15 mouse cellular contexts compared by ENCODE assay signal in the genomic region with DNA sequence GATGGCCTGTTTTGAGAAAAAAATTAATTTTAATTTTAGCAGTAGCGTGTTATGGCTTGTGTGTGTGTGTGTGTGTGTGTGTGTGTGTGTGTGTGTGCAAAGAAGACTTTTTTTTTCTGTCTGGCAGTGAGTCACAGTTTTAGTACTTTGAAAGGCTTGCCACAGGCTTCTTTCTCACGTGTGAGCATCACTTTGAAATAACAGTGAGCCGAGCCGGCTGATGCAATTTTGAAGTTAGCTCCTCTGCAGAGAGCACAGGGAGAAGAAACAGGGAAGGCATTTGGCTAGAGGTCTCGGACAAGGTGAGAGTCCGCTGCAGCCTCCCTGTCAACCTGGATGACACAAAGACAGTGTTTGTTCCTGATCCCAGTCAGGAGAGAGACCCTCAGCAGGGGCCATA.
DNase-seq lines count a peak whose midpoint lies in the region; ATAC-seq and TF ChIP-seq lines count a peak whose summit lies in the region.
"Had no signal": no experiment of that assay in that cellular context is flagged by ENCODE, and none has a peak within 500 bp of the region (broad histone marks: within the 10 kb centered on the region; RNA-seq: fewer than 3 reads in every experiment).

No protein-coding gene starts in this region.

- ATAC-seq in forebrain, embryonic 16.5 days: no peak
- ATAC-seq in forebrain, embryonic 11.5 days (replicated peaks; ENCODE audit: low FRiP score): no peak
- ATAC-seq in midbrain, embryonic 15.5 days (replicated peaks): 0 out of 2 replicates have a peak, but pooled peaks have one; percentile 54
- ATAC-seq in midbrain, embryonic 13.5 days: no peak
- ATAC-seq in granulocyte monocyte progenitor cell, adult 5-6 weeks (replicated peaks; ENCODE audit: poor library complexity, severe bottlenecking): 0 out of 2 replicates have a peak, but pooled peaks have one; percentile 5
- ATAC-seq in stomach, postnatal 0 days (ENCODE audit: low FRiP score, low TSS enrichment): no peak

- no peak for TF ChIP-seq CTCF in stomach, postnatal 0 days (IDR thresholded peaks at IDR 0.05; ENCODE audit: low read depth)

- H3K4me1 ChIP-seq in forebrain, embryonic 16.5 days (replicated peaks; ENCODE audit: control insufficient read depth, insufficient read depth, low read length): peaks cover 13% of the 10 kb centered on the region
- no peaks in the 10 kb centered on the region for H3K4me1 ChIP-seq in forebrain, embryonic 11.5 days (replicated peaks; ENCODE audit: control insufficient read depth, insufficient read depth, low read length)
- no peaks in the 10 kb centered on the region for H3K4me1 ChIP-seq in midbrain, embryonic 15.5 days
- no peaks in the 10 kb centered on the region for H3K4me1 ChIP-seq in midbrain, embryonic 13.5 days (replicated peaks)
- H3K4me1 ChIP-seq in stomach, postnatal 0 days (replicated peaks; ENCODE audit: control insufficient read depth, insufficient read depth): no peaks in the 10 kb centered on the region

- H3K9ac ChIP-seq in forebrain, embryonic 16.5 days (replicated peaks; ENCODE audit: low read depth, low read length): no peak overlapping the region
- no peak overlapping the region for H3K9ac ChIP-seq in forebrain, embryonic 11.5 days (ENCODE audit: low read length)
- no peak overlapping the region for H3K9ac ChIP-seq in midbrain, embryonic 15.5 days
- H3K9ac ChIP-seq in midbrain, embryonic 13.5 days (replicated peaks): no peak overlapping the region
- no peak overlapping the region for H3K9ac ChIP-seq in stomach, postnatal 0 days (ENCODE audit: low read length)
- H3K9ac ChIP-seq: limb, embryonic 13.5 days had no signal

- peak overlapping the region; percentile 60 for H3K27ac ChIP-seq in forebrain, embryonic 16.5 days (ENCODE audit: low read length)
- no peak overlapping the region for H3K27ac ChIP-seq in forebrain, embryonic 11.5 days (ENCODE audit: low read depth, low read length)
- no peak overlapping the region for H3K27ac ChIP-seq in midbrain, embryonic 15.5 days
- no peak overlapping the region for H3K27ac ChIP-seq in midbrain, embryonic 13.5 days
- H3K27ac ChIP-seq in stomach, postnatal 0 days (replicated peaks): no peak overlapping the region
- H3K27ac ChIP-seq: heart, embryonic 10.5 days; kidney, postnatal 0 days; limb, embryonic 13.5 days had no signal

- H3K4me3 ChIP-seq in forebrain, embryonic 16.5 days (replicated peaks; ENCODE audit: low read length): no peak overlapping the region
- no peak overlapping the region for H3K4me3 ChIP-seq in forebrain, embryonic 11.5 days (ENCODE audit: low read depth, low read length)
- no peak overlapping the region for H3K4me3 ChIP-seq in midbrain, embryonic 15.5 days
- no peak overlapping the region for H3K4me3 ChIP-seq in midbrain, embryonic 13.5 days (replicated peaks)
- no peak overlapping the region for H3K4me3 ChIP-seq in stomach, postnatal 0 days (ENCODE audit: low read depth, low read length)
- H3K4me3 ChIP-seq: erythroblast, embryonic 14.5 days; heart, embryonic 10.5 days; limb, embryonic 13.5 days had no signal

- H3K36me3 ChIP-seq in forebrain, embryonic 16.5 days (ENCODE audit: control insufficient read depth, insufficient read depth): no peaks in the 10 kb centered on the region
- no peaks in the 10 kb centered on the region for H3K36me3 ChIP-seq in forebrain, embryonic 11.5 days (ENCODE audit: control insufficient read depth, insufficient read depth, low read length)
- H3K36me3 ChIP-seq in midbrain, embryonic 15.5 days (replicated peaks): no peaks in the 10 kb centered on the region
- no peaks in the 10 kb centered on the region for H3K36me3 ChIP-seq in midbrain, embryonic 13.5 days
- no peaks in the 10 kb centered on the region for H3K36me3 ChIP-seq in stomach, postnatal 0 days (ENCODE audit: control insufficient read depth, insufficient read depth, low read length)
- H3K36me3 ChIP-seq: heart, embryonic 10.5 days; limb, embryonic 13.5 days had no signal

- no peaks in the 10 kb centered on the region for H3K9me3 ChIP-seq in forebrain, embryonic 16.5 days (ENCODE audit: control insufficient read depth, low read length)
- no peaks in the 10 kb centered on the region for H3K9me3 ChIP-seq in forebrain, embryonic 11.5 days (ENCODE audit: control insufficient read depth, low read length)
- H3K9me3 ChIP-seq in midbrain, embryonic 15.5 days: no peaks in the 10 kb centered on the region
- no peaks in the 10 kb centered on the region for H3K9me3 ChIP-seq in midbrain, embryonic 13.5 days
- no peaks in the 10 kb centered on the region for H3K9me3 ChIP-seq in stomach, postnatal 0 days (ENCODE audit: control insufficient read depth, low read length)
- H3K9me3 ChIP-seq: heart, embryonic 10.5 days; limb, embryonic 13.5 days had no signal

- H3K27me3 ChIP-seq in forebrain, embryonic 16.5 days (replicated peaks; ENCODE audit: control insufficient read depth, insufficient read depth, low read length): no peaks in the 10 kb centered on the region
- H3K27me3 ChIP-seq in forebrain, embryonic 11.5 days (ENCODE audit: control insufficient read depth, insufficient read depth, low read length): no peaks in the 10 kb centered on the region
- no peaks in the 10 kb centered on the region for H3K27me3 ChIP-seq in midbrain, embryonic 15.5 days (replicated peaks)
- H3K27me3 ChIP-seq in midbrain, embryonic 13.5 days: no peaks in the 10 kb centered on the region
- no peaks in the 10 kb centered on the region for H3K27me3 ChIP-seq in stomach, postnatal 0 days (ENCODE audit: control insufficient read depth, insufficient read depth, low read length)
- H3K27me3 ChIP-seq: limb, embryonic 13.5 days had no signal

- no peak overlapping the region for H3K4me2 ChIP-seq in forebrain, embryonic 16.5 days (ENCODE audit: low read length)
- no peak overlapping the region for H3K4me2 ChIP-seq in forebrain, embryonic 11.5 days (ENCODE audit: low read depth, low read length, severe bottlenecking)
- no peak overlapping the region for H3K4me2 ChIP-seq in midbrain, embryonic 15.5 days
- H3K4me2 ChIP-seq in midbrain, embryonic 13.5 days (replicated peaks): no peak overlapping the region
- H3K4me2 ChIP-seq in stomach, postnatal 0 days (replicated peaks; ENCODE audit: low read depth): no peak overlapping the region
- H3K4me2 ChIP-seq: limb, embryonic 13.5 days had no signal

- DNase-seq in forebrain, embryonic 11.5 days (ENCODE audit: low spot score): no peak
- DNase-seq in CD8-positive naive resting alpha-beta T cell, adult 2 months (ENCODE audit: low read depth in 2 of 2, low spot score in 2 of 2): peak; percentile 3 to 13
- no peak for DNase-seq in cerebellum, adult 11-12 months
- DNase-seq in stomach, postnatal 0 days (ENCODE audit: low spot score): no peak
- DNase-seq: cerebellum, adult 18-20 months; heart, postnatal 4 days; lung, adult 2 months had no signal

- 62% methylated on average over 6 of the region's 6 CpGs for WGBS in forebrain, embryonic 16.5 days
- 80% methylated on average over 6 of the region's 6 CpGs for WGBS in forebrain, embryonic 11.5 days
- WGBS in midbrain, embryonic 15.5 days: 74% methylated on average over 6 of the region's 6 CpGs
- 80% methylated on average over 6 of the region's 6 CpGs for WGBS in midbrain, embryonic 13.5 days
- WGBS in stomach, postnatal 0 days: 63% methylated on average over 6 of the region's 6 CpGs

- TF ChIP-seq EP300 in stomach, postnatal 0 days (optimal IDR thresholded peaks at IDR 0.05): no peak

Comparison
In these comparisons a context has a peak if more than half of its experiments do, and no peak if none do; other contexts are left out.
1. ATAC-seq: peak in midbrain, embryonic 15.5 days (single experiment) and granulocyte monocyte progenitor cell, adult 5-6 weeks (single experiment); none in forebrain, embryonic 16.5 days (single experiment), forebrain, embryonic 11.5 days (single experiment), midbrain, embryonic 13.5 days (single experiment) and stomach, postnatal 0 days (single experiment).
2. DNase-seq: peak in CD8-positive naive resting alpha-beta T cell, adult 2 months (2 of 2); none in forebrain, embryonic 11.5 days (single experiment), cerebellum, adult 11-12 months (single experiment) and stomach, postnatal 0 days (single experiment).